Mouse (Mus musculus): ENCODE measurements around the gene Pgam1. TPM values are rescaled to one million over a fixed set of nuclear protein-coding genes. Genes with fewer than 3 reads are reported as not detected.

The Pgam1 gene
- polyA plus RNA-seq, 1 experiment = 403 TPM

DNA sequence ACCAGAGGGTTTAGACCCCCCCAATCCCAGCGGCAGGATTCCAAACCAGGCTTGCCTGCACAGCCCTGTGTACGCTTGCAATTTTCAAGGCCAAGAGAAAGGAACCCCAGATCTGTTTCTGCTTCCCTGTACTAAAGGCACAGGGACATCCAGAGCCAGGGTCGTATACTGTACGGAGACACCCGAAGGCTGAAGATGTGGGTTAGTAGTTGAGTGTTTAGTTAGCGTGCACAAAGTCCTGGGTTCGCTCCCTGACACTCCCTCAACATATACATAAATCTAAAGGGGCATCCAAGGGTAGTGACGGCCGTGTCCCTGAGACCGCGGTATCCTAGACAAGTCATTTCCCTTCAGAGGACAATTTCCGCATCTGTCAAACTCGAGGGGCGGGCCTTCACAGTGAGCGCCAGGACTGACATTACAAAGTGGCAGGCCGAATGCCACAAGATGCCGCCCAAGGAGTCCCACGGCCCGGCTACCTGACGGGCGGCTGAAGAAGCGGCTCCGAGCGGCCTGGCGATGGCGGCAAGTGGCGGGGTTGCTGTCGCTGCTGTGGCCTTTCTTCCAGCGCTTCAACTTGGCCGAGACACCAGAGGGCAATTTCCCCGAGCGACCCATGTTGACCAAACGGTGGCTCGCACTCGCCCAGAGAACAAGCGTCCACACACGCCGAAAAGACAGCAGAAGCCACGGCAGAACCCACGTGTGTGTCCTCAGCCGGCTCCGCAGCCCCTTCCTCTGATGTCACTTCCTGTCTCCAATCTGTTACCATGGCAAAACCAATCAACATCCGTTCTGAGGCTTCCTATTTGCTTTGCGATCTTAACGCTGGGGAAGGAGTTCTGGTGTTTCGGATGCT, 16.0 kb upstream of the Pgam1 start, which contains the start of gene Rrp12:
Gene Rrp12, minus strand, starts transcription at position 714 of the 859 bp plus-strand sequence.
- 0 out of 2 replicates have a peak, but pooled peaks cover 3% of the 10 kb centered on the region for H3K4me1 ChIP-seq (ENCODE audit: control insufficient read depth, insufficient read depth, low read length)
- no peak for TF ChIP-seq CTCF (IDR thresholded peaks at IDR 0.05; ENCODE audit: borderline replicate concordance, insufficient read depth, low read length)
- peak; percentile 62 for TF ChIP-seq POLR2A (IDR thresholded peaks at IDR 0.05; ENCODE audit: low read depth, low read length)

DNA sequence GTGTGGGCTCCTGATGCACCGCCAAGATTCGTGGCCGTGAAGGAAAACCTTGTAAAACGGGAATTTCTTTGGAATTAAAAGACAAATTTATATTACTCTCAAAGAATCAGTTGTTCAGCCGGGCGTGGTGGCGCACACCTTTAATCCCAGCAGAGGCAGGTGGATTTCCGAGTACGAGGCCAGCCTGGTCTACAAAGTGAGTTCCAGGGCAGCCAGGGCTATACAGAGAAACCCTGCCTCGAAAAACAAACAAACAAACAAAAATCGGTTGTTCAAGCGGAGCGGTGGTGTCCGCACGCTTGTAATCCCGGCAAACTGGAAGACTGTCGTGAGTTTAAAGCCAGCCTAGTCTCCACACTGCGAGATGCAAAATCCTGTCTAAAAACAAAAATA, 15.4 kb upstream of the Pgam1 start:
- Histone ChIP-seq H3K4me1 (ENCODE audit: control insufficient read depth, insufficient read depth, low read length) (0 out of 2 replicates have a peak, but pooled peaks cover 3% of the 10 kb centered on the region), H3K4me3 (ENCODE audit: insufficient read depth, low read length) (peak overlapping the region; percentile 80), H3K27ac (ENCODE audit: insufficient read depth, low read length) (no peak overlapping the region)
- TF ChIP-seq POLR2A (IDR thresholded peaks at IDR 0.05; ENCODE audit: low read depth, low read length) (no peak), CTCF (IDR thresholded peaks at IDR 0.05; ENCODE audit: borderline replicate concordance, insufficient read depth, low read length) (no peak)

More for the DNA sequence above, 16.0 kb upstream of the Pgam1 start, which contains the start of gene Rrp12:
- peak within 1 kb of the TSS; percentile 80 for H3K4me3 ChIP-seq (ENCODE audit: insufficient read depth, low read length)
- no peak within 1 kb of the TSS for H3K27ac ChIP-seq (ENCODE audit: insufficient read depth, low read length)

DNA sequence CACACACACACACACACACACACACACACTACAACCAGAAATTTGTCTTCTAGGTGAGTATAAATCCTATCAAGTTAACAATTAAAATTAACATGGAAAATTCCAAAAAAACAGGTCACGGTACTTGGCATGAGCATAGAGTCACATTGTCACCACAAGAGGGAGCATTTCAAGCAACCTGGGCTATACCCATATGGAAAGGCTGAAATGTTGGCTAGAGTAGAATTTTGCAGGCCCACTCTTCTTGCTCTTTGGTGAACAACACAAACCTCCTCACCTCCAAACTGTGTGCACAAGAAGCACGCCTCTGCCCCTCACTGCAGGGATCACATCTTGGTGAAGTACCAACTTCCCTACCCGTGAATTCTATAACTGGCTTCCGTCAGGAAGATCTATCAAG, 12.9 kb upstream of the Pgam1 start:
- Histone ChIP-seq H3K4me3 (ENCODE audit: insufficient read depth, low read length) (no peak overlapping the region), H3K27ac (ENCODE audit: insufficient read depth, low read length) (no peak overlapping the region), H3K4me1 (ENCODE audit: control insufficient read depth, insufficient read depth, low read length) (0 out of 2 replicates have a peak, but pooled peaks cover 3% of the 10 kb centered on the region)
- TF ChIP-seq CTCF (IDR thresholded peaks at IDR 0.05; ENCODE audit: borderline replicate concordance, insufficient read depth, low read length) = no peak
- no peak for TF ChIP-seq POLR2A (IDR thresholded peaks at IDR 0.05; ENCODE audit: low read depth, low read length)

DNA sequence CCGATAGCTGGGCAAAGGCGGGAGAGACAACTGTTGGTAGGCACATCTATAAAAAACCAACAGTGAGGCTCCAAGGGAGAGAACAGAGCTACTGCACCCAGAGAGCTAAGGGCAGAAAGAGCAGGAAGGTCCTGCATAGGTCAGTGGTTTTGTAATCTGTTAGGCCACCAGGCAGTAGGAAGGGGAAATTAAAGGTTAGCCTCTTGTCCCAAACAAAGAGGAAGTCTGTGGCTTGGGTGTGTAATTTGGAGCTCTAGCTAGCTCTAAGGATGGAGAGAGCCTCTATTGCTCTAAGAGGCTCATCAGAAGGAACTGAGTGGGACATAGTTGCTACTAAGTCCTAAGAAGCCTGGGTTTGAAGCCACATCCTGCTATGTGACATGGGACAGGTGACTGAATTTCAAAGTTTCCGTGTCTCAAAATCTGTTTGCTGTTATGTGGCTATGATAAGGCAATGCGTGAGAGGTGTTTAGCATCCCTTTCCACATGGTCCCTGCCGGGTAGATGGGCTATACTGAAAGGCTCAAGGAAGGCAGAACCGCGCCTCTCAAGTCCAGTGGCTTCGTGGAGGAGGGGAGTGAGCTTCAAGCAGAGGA, 11.1 kb upstream of the Pgam1 start:
- H3K27ac ChIP-seq (ENCODE audit: insufficient read depth, low read length) = no peak overlapping the region
- no peak overlapping the region for H3K4me3 ChIP-seq (ENCODE audit: insufficient read depth, low read length)
- no peaks in the 10 kb centered on the region for H3K4me1 ChIP-seq (ENCODE audit: control insufficient read depth, insufficient read depth, low read length)
- TF ChIP-seq CTCF (IDR thresholded peaks at IDR 0.05; ENCODE audit: borderline replicate concordance, insufficient read depth, low read length) = no peak
- no peak for TF ChIP-seq POLR2A (IDR thresholded peaks at IDR 0.05; ENCODE audit: low read depth, low read length)

DNA sequence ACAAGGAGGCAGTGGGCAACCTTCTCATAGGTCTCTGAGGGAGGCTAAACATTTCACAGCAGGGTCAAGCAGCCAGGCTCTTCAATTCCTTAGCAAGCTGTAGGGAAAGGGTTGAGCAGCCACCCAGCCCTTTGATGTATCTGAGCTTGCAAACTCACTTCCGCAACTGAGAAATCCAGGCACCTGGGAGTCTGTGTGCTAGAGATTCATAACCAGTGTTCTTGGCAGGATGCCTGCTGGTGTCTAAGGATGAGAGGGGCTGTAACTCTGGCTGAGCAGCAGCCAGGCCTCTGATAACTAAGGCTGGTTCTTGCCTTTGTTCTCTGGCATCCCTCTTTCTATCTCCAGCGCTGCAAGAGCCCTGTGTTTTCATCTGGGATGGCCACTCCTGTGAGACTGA, 10.0 kb upstream of the Pgam1 start:
- Histone ChIP-seq H3K4me3 (ENCODE audit: insufficient read depth, low read length) (no peak overlapping the region), H3K4me1 (ENCODE audit: control insufficient read depth, insufficient read depth, low read length) (no peaks in the 10 kb centered on the region), H3K27ac (ENCODE audit: insufficient read depth, low read length) (no peak overlapping the region)
- TF ChIP-seq POLR2A (IDR thresholded peaks at IDR 0.05; ENCODE audit: low read depth, low read length) = no peak
- TF ChIP-seq CTCF (IDR thresholded peaks at IDR 0.05; ENCODE audit: borderline replicate concordance, insufficient read depth, low read length) = no peak

DNA sequence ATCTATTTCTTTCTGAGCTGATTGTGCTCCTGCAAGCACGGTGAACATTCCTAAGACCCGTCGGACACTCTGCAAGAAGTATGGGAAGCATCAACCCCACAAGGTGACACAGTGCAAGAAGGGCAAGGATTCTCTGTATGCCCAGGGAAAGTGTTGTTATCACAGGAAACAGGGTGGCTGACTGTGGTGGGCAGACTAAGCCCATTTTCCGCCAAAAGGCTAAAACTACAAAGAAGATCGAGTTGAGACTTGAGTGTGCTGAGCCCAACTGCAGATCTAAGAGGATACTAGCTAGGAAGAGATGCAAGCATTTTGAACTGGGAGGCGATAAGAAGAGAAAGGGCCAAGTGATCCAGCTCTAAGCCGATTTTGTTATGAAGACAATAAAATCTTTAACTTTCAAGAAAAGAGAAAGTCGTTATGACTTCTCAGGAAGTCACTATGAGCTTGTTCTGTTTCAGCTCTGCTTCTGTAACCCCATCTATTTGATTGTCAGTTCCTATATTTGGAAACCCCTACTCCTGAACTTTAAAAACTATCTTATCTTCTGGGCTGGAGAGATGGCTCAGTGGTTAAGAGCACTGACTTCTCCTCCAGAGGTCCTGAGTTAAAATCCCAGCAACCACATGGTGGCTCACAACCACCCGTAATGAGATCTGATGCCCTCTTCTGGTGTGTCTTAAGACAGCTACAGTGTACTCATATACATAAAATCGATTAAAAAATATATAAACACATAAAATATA, 8.7 kb upstream of the Pgam1 start:
- H3K4me1 ChIP-seq (ENCODE audit: control insufficient read depth, insufficient read depth, low read length) = no peaks in the 10 kb centered on the region
- no peak overlapping the region for H3K27ac ChIP-seq (ENCODE audit: insufficient read depth, low read length)
- no peak overlapping the region for H3K4me3 ChIP-seq (ENCODE audit: insufficient read depth, low read length)
- no peak for TF ChIP-seq CTCF (IDR thresholded peaks at IDR 0.05; ENCODE audit: borderline replicate concordance, insufficient read depth, low read length)
- TF ChIP-seq POLR2A (IDR thresholded peaks at IDR 0.05; ENCODE audit: low read depth, low read length) = no peak

DNA sequence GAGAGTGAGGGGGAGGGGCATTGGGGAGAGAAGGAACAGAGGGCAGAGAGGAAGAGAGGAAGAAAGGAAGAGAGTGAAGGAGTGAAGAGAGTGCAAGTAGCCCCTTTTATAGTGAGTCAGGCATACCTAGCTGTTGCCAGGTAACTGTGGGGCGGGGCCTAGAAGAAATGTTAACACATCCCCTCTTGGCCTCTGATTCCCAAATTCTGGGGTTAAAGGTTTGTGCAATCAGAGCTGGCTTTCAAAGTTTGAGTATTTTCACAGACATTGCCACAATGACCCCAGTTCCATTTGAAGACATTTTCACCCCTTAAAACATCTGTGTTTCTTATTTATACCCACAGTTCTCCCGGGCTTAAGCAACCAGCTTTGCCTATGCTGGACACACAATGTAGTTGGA, 6.5 kb upstream of the Pgam1 start:
- H3K27ac ChIP-seq (ENCODE audit: insufficient read depth, low read length) = no peak overlapping the region
- TF ChIP-seq CTCF (IDR thresholded peaks at IDR 0.05; ENCODE audit: borderline replicate concordance, insufficient read depth, low read length) = no peak
- TF ChIP-seq POLR2A (IDR thresholded peaks at IDR 0.05; ENCODE audit: low read depth, low read length) = no peak
- no peaks in the 10 kb centered on the region for H3K4me1 ChIP-seq (ENCODE audit: control insufficient read depth, insufficient read depth, low read length)
- H3K4me3 ChIP-seq (ENCODE audit: insufficient read depth, low read length) = no peak overlapping the region

DNA sequence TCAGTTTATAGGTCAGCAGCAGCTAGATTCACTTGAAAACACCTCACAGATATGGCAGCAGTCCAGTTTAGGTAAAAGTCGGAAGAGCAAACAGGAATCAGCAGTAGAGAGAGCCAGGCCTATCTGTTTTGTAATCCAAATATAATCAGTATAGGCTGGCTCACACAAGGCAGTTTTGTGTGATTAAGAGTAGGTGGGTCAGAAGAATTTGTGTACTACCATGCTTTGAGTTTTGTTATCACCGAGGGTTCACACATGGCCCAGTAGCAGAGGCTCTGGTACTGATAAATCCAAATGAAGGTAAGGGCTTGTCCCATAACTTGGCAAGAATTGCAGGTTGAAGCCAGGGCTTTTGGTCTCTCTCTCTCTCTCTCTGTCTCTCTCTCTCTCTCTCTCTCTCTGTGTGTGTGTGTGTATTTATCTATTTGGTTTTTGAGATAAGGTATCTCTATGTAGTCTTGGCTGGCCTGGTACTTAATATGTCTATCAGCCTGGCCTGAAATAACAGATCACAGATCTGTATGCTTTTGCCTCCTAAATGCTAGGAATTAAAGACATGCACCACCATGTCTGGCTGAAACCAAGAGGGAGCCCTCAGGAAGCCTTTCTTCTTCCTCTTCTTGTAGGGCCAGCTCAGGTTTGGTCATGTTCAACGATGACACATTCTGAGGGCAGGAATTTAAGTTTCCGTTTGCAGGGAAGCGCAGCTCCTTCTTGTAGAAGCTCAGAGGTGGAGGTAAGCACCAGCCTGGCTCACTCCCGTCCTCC, 5.2 kb upstream of the Pgam1 start:
- Histone ChIP-seq H3K27ac (ENCODE audit: insufficient read depth, low read length) (no peak overlapping the region), H3K4me3 (ENCODE audit: insufficient read depth, low read length) (no peak overlapping the region), H3K4me1 (ENCODE audit: control insufficient read depth, insufficient read depth, low read length) (no peaks in the 10 kb centered on the region)
- TF ChIP-seq POLR2A (IDR thresholded peaks at IDR 0.05; ENCODE audit: low read depth, low read length) (no peak), CTCF (IDR thresholded peaks at IDR 0.05; ENCODE audit: borderline replicate concordance, insufficient read depth, low read length) (no peak)
